Mouse (Mus musculus): Measurements from ENCODE around the gene Tle1. TPM values are rescaled to one million over a fixed set of nuclear protein-coding genes. Genes with fewer than 3 reads are reported as not detected.

Tle1 gene
- total and polyA plus RNA-seq, 2 experiments from 2014 or later = 23.0 to 77.9 TPM

DNA sequence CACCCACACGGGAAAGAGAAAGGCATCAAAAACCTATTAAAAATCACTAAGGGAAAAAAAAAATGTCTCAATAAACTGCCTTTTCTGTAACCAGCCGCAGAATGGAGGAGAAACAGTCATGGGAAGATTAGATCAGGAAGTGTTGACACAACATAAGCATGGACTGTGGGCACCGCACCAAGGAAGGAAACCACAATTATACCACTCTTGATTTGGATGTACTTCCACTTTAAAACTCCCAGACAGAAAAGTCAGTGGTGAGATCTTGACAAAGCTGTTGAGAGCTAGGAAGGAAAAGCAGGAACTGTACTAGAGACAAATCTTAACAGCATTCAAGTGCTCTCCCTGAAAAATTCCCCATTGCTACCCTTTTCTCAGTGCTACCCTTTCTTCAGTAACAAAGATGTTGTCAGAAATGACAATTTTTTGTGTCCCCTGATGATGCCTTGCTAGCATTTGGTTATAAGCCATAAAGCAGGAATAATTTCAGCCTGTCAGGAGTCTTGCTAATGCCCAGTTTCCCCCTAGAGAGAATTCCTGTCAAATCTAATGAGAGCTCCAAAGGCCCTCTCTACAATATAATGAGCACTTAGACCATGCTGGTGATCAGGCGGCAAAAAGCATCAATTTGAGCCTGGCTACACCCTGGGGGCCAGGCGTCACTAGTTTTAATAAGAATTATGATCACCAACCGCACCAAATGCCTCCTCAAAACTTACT, 5.4 kb downstream of the Tle1 start:
- WGBS = 42% methylated on average over 6 of the region's 6 CpGs
- TF ChIP-seq CTCF (IDR thresholded peaks at IDR 0.05) = no peak
- no peak overlapping the region for H3K9ac ChIP-seq (replicated peaks; ENCODE audit: low read length, poor library complexity, severe bottlenecking)
- H3K9me3 ChIP-seq (ENCODE audit: low read length) = no peaks in the 10 kb centered on the region
- peaks cover 10% of the 10 kb centered on the region; the same call in 1 of the 2 replicates for H3K4me1 ChIP-seq (ENCODE audit: insufficient read depth, low read length)
- H3K36me3 ChIP-seq (ENCODE audit: insufficient read depth, low read length) = no peaks in the 10 kb centered on the region
- ATAC-seq (ENCODE audit: low FRiP score) = no peak
- peak; percentile 65 for DNase-seq (ENCODE audit: low spot score)
- H3K27me3 ChIP-seq (ENCODE audit: insufficient read depth, low read length) = no peaks in the 10 kb centered on the region
- H3K4me3 ChIP-seq (ENCODE audit: low read depth, low read length) = peak overlapping the region; percentile 21; the same call in 1 of the 2 replicates
- H3K27ac ChIP-seq (ENCODE audit: low read depth, low read length) = no peak overlapping the region
- H3K4me2 ChIP-seq (ENCODE audit: low read depth, low read length, poor library complexity, severe bottlenecking) = peak overlapping the region; percentile 73

GRCm38 (mm10) chr4:72193276-72193675, 7.4 kb downstream of the Tle1 start:
- Histone ChIP-seq H3K4me2 (ENCODE audit: low read depth, low read length, poor library complexity, severe bottlenecking) (no peak overlapping the region), H3K36me3 (ENCODE audit: insufficient read depth, low read length) (no peaks in the 10 kb centered on the region), H3K4me1 (ENCODE audit: insufficient read depth, low read length) (peaks cover 10% of the 10 kb centered on the region; the same call in 1 of the 2 replicates), H3K4me3 (ENCODE audit: low read depth, low read length) (no peak overlapping the region), H3K9me3 (ENCODE audit: low read length) (no peaks in the 10 kb centered on the region), H3K27ac (ENCODE audit: low read depth, low read length) (no peak overlapping the region), H3K27me3 (ENCODE audit: insufficient read depth, low read length) (no peaks in the 10 kb centered on the region), H3K9ac (replicated peaks; ENCODE audit: low read length, poor library complexity, severe bottlenecking) (no peak overlapping the region)
- DNase-seq (ENCODE audit: low spot score) = no peak
- 76% methylated on average over 1 of the region's 1 CpGs for WGBS
- no peak for ATAC-seq (ENCODE audit: low FRiP score)
- TF ChIP-seq CTCF (IDR thresholded peaks at IDR 0.05) = no peak

DNA sequence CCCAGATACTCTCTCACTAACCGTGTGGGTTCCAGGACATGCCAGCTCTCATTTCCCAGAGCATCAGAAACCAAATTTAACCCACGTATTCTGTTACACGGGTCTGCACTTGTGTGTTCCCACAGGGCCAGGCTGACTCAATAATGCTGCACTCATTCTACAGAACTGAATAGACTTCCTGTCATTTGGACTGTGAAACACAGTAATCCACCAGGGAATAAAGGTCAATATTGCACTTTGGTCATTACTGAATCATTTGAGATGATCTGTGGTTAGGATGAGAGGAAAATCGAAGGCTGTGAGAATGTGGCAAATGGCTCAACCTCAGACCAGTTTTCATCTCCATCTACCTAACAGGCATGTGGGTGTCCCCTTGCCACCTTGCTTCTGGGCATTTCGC, 16.2 kb downstream of the Tle1 start:
- H3K4me3 ChIP-seq (ENCODE audit: low read depth, low read length) = no peak overlapping the region
- H3K27me3 ChIP-seq (ENCODE audit: insufficient read depth, low read length) = no peaks in the 10 kb centered on the region
- no peaks in the 10 kb centered on the region for H3K4me1 ChIP-seq (ENCODE audit: insufficient read depth, low read length)
- no peak overlapping the region for H3K4me2 ChIP-seq (ENCODE audit: low read depth, low read length, poor library complexity, severe bottlenecking)
- DNase-seq (ENCODE audit: low spot score) (no peak), ATAC-seq (ENCODE audit: low FRiP score) (no peak)
- H3K36me3 ChIP-seq (ENCODE audit: insufficient read depth, low read length) = peaks cover 6% of the 10 kb centered on the region; the same call in 1 of the 2 replicates
- H3K9ac ChIP-seq (replicated peaks; ENCODE audit: low read length, poor library complexity, severe bottlenecking) = no peak overlapping the region
- no peaks in the 10 kb centered on the region for H3K9me3 ChIP-seq (ENCODE audit: low read length)
- WGBS = 73% methylated on average over 5 of the region's 5 CpGs
- no peak for TF ChIP-seq CTCF (IDR thresholded peaks at IDR 0.05)
- H3K27ac ChIP-seq (ENCODE audit: low read depth, low read length) = no peak overlapping the region

GRCm38 (mm10) chr4:72182343-72182988, 18.3 kb downstream of the Tle1 start:
- no peak for DNase-seq (ENCODE audit: low spot score)

DNA sequence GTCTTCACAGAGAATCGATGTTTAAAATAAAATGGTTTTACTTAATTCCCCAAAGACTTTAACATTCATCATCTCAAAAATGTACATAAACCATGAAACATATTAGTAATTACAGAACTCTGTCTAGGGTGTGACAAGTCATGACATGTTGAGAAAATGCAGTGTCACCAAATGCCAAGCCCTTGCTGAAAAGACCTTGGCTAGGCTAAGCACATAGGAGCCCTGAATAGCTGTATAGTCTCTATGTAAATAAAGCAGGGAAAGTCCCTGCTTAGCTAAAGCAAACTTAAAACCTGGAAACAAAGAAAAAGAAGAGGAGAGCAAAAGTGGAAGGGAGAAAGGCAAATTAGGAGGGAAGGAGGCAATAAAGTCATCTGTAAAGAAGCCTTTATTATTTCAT, 24.8 kb downstream of the Tle1 start:
- Histone ChIP-seq H3K4me1 (ENCODE audit: insufficient read depth, low read length) (no peaks in the 10 kb centered on the region), H3K4me3 (ENCODE audit: low read depth, low read length) (no peak overlapping the region), H3K4me2 (ENCODE audit: low read depth, low read length, poor library complexity, severe bottlenecking) (no peak overlapping the region), H3K27me3 (ENCODE audit: insufficient read depth, low read length) (no peaks in the 10 kb centered on the region), H3K27ac (ENCODE audit: low read depth, low read length) (no peak overlapping the region), H3K36me3 (ENCODE audit: insufficient read depth, low read length) (peaks cover 2% of the 10 kb centered on the region; the same call in 1 of the 2 replicates), H3K9ac (replicated peaks; ENCODE audit: low read length, poor library complexity, severe bottlenecking) (no peak overlapping the region), H3K9me3 (ENCODE audit: low read length) (no peaks in the 10 kb centered on the region)
- TF ChIP-seq CTCF (IDR thresholded peaks at IDR 0.05) = no peak
- no peak for ATAC-seq (ENCODE audit: low FRiP score)
- 94% methylated on average over 1 of the region's 1 CpGs for WGBS
- DNase-seq (ENCODE audit: low spot score) = no peak

More at GRCm38 (mm10) chr4:72182343-72182988, 18.3 kb downstream of the Tle1 start:
- H3K4me3 ChIP-seq (ENCODE audit: low read depth, low read length) = no peak overlapping the region
- H3K9ac ChIP-seq (replicated peaks; ENCODE audit: low read length, poor library complexity, severe bottlenecking) = no peak overlapping the region
- H3K27me3 ChIP-seq (ENCODE audit: insufficient read depth, low read length) = no peaks in the 10 kb centered on the region
- H3K4me1 ChIP-seq (ENCODE audit: insufficient read depth, low read length) = no peaks in the 10 kb centered on the region
- H3K9me3 ChIP-seq (ENCODE audit: low read length) = no peaks in the 10 kb centered on the region
- peaks cover 6% of the 10 kb centered on the region; the same call in 1 of the 2 replicates for H3K36me3 ChIP-seq (ENCODE audit: insufficient read depth, low read length)
- H3K4me2 ChIP-seq (ENCODE audit: low read depth, low read length, poor library complexity, severe bottlenecking) = no peak overlapping the region
- no peak for TF ChIP-seq CTCF (IDR thresholded peaks at IDR 0.05)
- H3K27ac ChIP-seq (ENCODE audit: low read depth, low read length) = no peak overlapping the region
- no peak for ATAC-seq (ENCODE audit: low FRiP score)

- H3K36me3 ChIP-seq (ENCODE audit: insufficient read depth, low read length) = no peaks in the 10 kb centered on the region
- WGBS = 9% methylated on average over 1 of the region's 1 CpGs
- no peak for DNase-seq (ENCODE audit: low spot score)
- H3K4me2 ChIP-seq (ENCODE audit: low read depth, low read length, poor library complexity, severe bottlenecking) = no peak overlapping the region
- H3K9me3 ChIP-seq (ENCODE audit: low read length) = no peaks in the 10 kb centered on the region
- no peak overlapping the region for H3K9ac ChIP-seq (replicated peaks; ENCODE audit: low read length, poor library complexity, severe bottlenecking)
- H3K27me3 ChIP-seq (ENCODE audit: insufficient read depth, low read length) = no peaks in the 10 kb centered on the region
- TF ChIP-seq CTCF (IDR thresholded peaks at IDR 0.05) = no peak
- no peak overlapping the region for H3K4me3 ChIP-seq (ENCODE audit: low read depth, low read length)
- no peak for ATAC-seq (ENCODE audit: low FRiP score)
- no peak overlapping the region for H3K27ac ChIP-seq (ENCODE audit: low read depth, low read length)
- H3K4me1 ChIP-seq (ENCODE audit: insufficient read depth, low read length) = peaks cover 6% of the 10 kb centered on the region; the same call in 1 of the 2 replicates
Observed at GRCm38 (mm10) chr4:72168267-72168666, 32.5 kb downstream of the Tle1 start.
